Mouse (Mus musculus) cerebellum, postnatal 10 days (tissue): ENCODE data around the gene Gm12117.

ENCODE experiments used
- DNase-seq, 2 experiments: peaks; one replicate each; pipeline ENCODE4 v3.0.0; 2021; ENCODE audit warnings: mixed read lengths in 2 of 2

Gm12117 gene

DNA sequence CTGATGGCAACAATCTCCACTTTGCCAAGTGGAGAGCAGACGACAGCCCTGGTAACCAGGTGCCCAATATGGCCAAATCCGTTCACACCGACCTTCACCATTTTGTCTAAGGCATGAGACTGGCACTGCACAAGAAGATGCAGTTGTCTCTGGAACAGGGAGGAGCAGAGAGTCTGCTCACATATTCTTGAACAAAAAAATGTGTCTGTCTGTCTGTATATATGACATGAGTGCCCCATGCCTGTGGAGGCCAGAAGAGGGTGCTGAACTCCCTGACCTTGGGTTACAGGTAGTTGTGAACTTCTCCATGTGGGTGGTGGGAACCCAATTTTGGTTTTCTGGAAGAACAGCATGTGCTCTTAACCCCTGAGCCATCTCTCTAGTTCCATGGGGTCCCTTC, at the start of gene Gm12117:
TSS of gene Gm12117 (minus strand) at position 101 of the 400 bp plus-strand sequence.
- no peak for DNase-seq

DNA sequence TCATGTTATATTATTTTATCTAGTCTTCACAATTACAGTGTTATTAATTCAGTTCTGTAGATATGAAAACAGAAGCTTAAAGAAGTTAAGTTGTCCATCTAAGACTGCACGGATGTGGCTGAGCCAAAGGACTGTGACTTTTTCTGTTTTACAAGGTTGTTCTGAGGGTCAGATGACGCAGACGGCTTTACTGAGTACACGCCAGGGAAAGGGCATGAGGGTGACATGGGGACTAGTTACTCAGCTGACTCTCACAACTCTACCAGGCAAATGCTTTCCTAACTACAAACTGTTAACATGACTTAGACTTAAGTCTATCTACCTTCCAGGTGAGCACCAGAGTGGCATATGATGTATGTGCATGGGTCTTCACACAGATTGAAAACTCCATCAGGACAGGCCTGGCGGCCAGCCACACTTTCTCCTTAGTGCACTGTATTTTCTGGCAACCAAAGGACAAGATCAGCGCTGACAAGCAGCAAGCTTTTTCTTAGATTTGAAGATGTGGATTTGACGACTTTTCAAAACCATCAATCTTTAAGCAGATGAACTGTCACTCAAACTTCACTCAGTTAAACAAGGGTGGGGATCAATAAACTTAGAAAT, 42.6 kb upstream of the Gm12117 start:
- DNase-seq, result peak; percentile 61 to 71

- DNase-seq, result no peak
Measured at GRCm38 (mm10) chr11:33309566-33309965, 33.0 kb upstream of the Gm12117 start.

- peak; percentile 54 to 56 for DNase-seq
Measured at GRCm38 (mm10) chr11:33300859-33301258, 24.3 kb upstream of the Gm12117 start.

- peak; percentile 81 to 84 for DNase-seq
Measured at GRCm38 (mm10) chr11:33299371-33299770, 22.8 kb upstream of the Gm12117 start.

- DNase-seq, result peak; percentile 55 to 63
Measured at GRCm38 (mm10) chr11:33297121-33297520, 20.6 kb upstream of the Gm12117 start.

DNA sequence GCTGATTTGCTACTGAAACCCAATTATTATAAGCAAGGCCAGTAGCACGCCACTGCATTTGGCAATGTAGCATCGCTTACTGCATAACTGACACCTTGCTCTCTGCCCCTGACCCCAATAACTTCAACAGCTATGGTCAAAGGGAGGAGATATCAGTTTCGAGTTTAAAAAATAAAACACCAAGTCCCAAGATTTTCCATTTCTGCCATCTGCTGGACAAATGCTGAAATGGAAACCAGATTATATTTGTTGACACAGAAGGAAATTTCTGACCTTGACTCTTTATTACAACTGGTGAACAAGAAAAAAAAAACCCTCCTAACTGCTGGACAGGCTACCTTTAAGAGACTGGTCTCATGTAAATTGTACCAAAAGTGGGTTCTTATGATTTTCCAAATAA, 18.9 kb upstream of the Gm12117 start:
- DNase-seq, result peak; percentile 48 to 68

GRCm38 (mm10) chr11:33294063-33294462, 17.5 kb upstream of the Gm12117 start:
- no peak for DNase-seq

DNA sequence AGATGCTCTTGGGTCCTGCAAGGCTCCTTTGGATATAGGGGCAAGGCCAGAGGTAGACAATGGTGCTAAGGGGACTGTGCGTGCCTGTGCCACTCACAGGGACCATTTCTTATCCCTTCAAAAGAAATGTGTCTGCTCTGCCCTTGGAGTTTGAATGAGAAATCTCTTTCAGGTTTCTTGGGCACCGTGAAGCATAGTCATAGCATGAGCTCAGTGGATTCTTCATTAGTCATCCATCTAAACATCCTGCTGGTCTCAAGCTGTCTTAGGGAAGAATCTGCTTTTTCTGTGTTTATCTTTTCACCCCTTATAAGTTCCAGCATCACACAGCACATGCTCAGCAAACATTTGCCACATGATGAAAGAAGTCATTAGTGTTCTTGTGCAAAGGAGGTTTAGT, 2.0 kb upstream of the Gm12117 start:
- no peak for DNase-seq

DNA sequence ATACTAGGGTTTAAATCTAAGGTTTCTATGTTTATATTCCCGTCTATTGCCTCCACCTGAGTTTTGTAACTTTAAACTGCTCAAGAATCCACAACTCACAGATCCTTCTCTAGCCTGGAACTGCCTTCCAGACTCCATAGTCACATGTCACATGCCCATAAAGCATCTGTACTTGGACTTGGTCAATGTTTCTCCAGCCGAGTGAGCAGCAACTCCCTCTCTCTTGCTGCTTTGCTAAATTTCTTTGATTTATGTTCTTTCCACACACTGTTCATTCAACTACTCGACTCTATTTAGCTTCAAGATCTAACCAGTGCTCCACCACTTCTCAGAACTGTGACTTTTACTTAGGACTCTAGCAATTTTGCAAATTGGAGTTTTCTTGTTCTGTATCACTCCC, 1.7 kb downstream of the Gm12117 start:
- DNase-seq, result no peak

- DNase-seq, result peak; percentile 42 to 43
Measured at GRCm38 (mm10) chr11:33274294-33274693, 2.2 kb downstream of the Gm12117 start.

DNA sequence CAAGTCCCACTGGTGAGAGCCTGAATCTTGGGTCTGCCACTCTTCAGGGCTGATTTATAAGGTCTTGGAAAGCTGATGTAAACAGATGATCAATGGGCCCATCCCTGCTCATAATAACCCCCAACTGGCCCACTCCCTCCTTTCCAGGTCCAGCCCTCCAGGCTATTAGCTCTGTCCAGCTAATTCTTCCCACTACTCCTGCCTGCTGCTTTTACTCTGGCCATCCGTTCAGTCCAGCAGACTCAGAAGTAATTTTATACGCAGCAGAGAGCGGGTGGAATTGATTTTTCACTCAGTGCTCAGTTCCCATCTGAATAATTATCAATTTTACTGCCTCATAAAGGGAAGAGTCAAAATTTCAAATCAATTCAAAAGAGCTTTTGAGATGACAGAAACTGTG, 36.2 kb downstream of the Gm12117 start:
- no peak for DNase-seq

- no peak for DNase-seq
Measured at GRCm38 (mm10) chr11:33234134-33234533, 42.4 kb downstream of the Gm12117 start.

- no peak for DNase-seq
Measured at GRCm38 (mm10) chr11:33232056-33232455, 44.5 kb downstream of the Gm12117 start.

DNA sequence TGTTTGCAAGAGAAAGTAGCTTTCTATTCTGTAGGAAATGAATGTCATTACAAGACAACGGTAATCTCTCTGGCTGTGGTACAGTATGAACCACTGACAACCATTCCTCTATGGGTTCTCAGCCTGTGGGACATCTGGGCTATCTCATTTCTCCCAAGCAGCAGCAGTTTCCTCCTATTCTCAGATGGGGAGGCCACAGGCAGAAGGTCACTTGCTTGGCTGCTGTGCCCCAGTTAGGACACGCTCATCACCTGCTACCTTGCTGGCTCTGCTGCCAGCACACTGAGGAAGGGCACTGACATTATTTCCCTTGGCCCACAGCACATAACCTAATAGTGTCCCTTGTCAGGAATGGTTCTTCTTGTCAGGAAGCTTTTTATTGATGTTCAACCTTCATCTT, 48.4 kb downstream of the Gm12117 start:
- no peak for DNase-seq

GRCm38 (mm10) chr11:33226516-33226915, 50.0 kb downstream of the Gm12117 start:
- DNase-seq, result no peak
